Mouse (Mus musculus) layer of hippocampus, adult 6 months (tissue): ENCODE measurements around the gene BC100530. TPM values are rescaled to one million over a fixed set of nuclear protein-coding genes. Genes with fewer than 3 reads are reported as not detected.

Source experiments
- long read RNA-seq, 2 experiments: library from polyadenylated mRNA; unstranded; transcript quantifications; one replicate each; pipeline ENCODE4 v2.0.0; 2019 to 2020
- polyA plus RNA-seq: library from polyadenylated mRNA; unstranded; fragments of <200 nt; fragmentation: Nextera tagmentation; gene quantifications from 2 replicates; pipeline ENCODE4 v1.2.3, GENCODE M21; 2021

Gene BC100530
- not detected in 2 replicates for polyA plus RNA-seq
- long read RNA-seq, experiment 1, result 0 reads
- long read RNA-seq, experiment 2, result 0 reads

DNA sequence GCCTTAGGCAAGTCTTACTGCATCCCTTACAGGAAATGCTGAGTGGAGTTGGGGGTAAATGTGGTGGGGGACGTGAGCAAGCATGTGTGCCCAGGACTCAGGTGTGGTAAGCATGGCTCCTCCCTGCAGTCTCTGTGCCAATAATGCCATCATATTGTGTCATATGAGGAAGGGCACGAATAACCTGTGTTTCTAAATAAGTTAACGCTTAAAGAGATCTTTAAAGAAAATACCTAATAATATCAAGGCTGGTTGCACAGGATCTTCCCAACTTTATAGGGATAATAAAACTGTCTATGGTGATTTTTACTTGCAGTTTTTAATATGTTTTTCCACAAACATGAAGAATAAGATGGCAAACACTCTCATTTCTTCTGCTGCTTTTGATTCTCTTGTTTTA, at the start of gene BC100530:
Gene BC100530 (minus strand): TSS at position 101 of the 400 bp plus-strand sequence.

DNA sequence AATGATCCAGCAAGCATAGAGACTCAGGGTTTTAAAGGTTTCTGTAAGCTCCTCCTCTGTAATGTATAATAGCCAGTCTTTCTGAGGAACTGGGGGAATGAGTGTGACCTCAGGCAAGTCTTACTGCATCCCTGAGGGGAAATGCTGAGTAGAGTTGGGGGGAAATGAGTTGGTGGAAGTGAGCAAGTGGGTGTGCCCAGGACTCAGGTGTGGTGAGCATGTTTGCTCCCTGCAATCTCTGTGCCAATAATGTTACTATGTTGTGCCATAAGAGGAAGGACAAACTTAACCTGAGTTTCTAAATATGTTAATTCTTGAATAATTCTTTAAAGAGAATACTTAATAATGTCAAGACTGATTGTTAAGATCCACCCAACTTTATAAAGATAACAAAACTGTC, 40.8 kb upstream of the BC100530 start, which contains the start of gene Stfa2:
Gene Stfa2 (minus strand): TSS at position 101 of the 400 bp plus-strand sequence.

DNA sequence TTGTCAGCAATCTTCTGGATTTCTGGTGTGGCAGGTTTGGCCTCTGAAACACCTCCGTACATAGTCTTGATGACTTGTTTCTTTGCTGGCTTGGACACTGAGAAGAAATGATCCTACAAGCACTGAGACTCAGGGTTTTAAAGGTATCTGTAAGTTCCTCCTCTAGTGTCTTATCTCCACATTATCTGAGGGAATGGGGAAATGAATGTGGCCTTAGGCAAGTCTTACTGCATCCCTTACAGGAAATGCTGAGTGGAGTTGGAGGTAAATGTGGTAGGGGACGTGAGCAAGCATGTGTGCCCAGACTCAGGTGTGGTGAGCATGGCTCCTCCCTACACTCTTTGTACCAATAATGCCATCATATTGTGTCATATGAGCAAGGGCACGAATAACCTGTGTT, 33.3 kb downstream of the BC100530 start, which contains the start of gene BC117090:
Gene BC117090 (minus strand): TSS at position 101 of the 400 bp plus-strand sequence.

Other genes starting within 250 kb of the BC100530 start
- not detected in 2 replicates for gene Csta1, start 236.5 kb downstream of the BC100530 start, polyA plus RNA-seq
- gene Stfa2l1, start 210.9 kb downstream of the BC100530 start, polyA plus RNA-seq, result not detected in 2 replicates
- gene Gm5483, start 183.5 kb downstream of the BC100530 start, polyA plus RNA-seq, result not detected in 2 replicates
- not detected in 2 replicates for gene Gm5416, start 157.3 kb downstream of the BC100530 start, polyA plus RNA-seq
- not detected in 2 replicates for gene 2010005H15Rik, start 146.3 kb downstream of the BC100530 start, polyA plus RNA-seq
- not detected in 2 replicates for gene Stfa1, start 90.8 kb downstream of the BC100530 start, polyA plus RNA-seq
- not detected in 2 replicates for gene BC117090, start 33.4 kb downstream of the BC100530 start, polyA plus RNA-seq
- gene Stfa2, start 40.7 kb upstream of the BC100530 start, polyA plus RNA-seq, result not detected in 2 replicates
- not detected in 2 replicates for gene Stfa3, start 87.6 kb upstream of the BC100530 start, polyA plus RNA-seq
- 0.38 and 0.53 TPM in 2 replicates for gene Casr, start 194.4 kb upstream of the BC100530 start, polyA plus RNA-seq